Mouse (Mus musculus): ENCODE data around the gene Gamt. TPM values are rescaled to one million over a fixed set of nuclear protein-coding genes. Genes with fewer than 3 reads are reported as not detected.

Gamt gene
- 8.2 TPM for polyA plus RNA-seq (2021)

DNA sequence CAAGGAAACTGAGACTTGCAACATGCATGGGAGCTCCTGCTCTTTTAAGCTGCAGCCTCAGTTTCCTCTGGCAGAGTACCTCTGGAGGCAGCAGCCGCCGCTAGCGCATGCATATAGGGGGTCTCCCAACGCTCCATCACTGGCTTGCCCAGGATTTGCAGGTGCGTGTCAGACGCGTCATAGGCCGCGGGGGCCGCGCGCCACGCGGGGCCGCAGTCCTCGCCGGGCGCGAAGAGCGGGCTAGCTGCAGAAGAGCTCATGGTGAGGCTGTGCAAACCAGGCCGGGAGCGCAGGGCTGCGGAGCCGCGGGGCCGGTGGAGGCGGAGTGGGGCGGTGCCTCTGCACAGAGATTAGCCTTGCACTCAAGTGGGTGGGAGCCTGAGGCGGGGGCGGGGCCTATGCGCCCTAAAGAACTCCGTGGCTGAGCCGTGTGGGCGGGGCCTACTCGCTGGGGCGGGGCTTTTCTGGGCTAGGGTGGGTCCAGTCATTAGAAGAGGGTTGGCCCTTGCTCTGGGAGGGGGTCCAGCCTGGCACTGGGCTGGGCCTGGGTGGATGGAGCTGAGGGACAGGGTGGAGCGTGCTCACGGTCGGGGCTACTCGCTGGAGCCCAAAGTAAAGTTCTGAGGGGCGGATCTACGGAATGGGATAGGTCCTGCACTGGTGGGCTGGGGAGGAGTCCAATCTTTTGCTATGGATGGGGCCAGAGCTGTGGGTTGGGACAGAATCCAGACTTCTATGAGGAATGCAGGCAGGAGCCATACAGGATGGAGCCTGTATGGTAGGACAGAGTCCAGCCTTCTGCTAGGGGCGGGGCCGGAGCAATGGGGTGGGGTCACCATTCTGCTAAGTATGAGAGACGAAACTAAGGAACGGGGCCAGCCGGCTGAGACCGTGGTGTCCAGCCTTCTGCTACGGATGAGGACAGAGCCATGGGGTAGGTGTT, at the start of gene Gamt, which contains the start of gene Dazap1:
Gene Gamt (minus strand): TSS at position 371 of the 943 bp plus-strand sequence.
Gene Dazap1 (plus strand): TSS at position 845 of the 943 bp plus-strand sequence.
- no peaks in the 10 kb centered on the region for H3K27me3 ChIP-seq
- peak; percentile 74 for ATAC-seq
- peak; percentile 73 for DNase-seq (ENCODE audit: low read depth, low spot score)
- in situ Hi-C loops (cut with MboI; ENCODE audit: low pct_unique_long_range_greater_than_20kb): no loop called here
- CTCF ChIA-PET: no interaction called here
- no peak for TF ChIP-seq CTCF (IDR thresholded peaks at IDR 0.05)
- POLR2A ChIA-PET: interaction anchor here (1.1 to 1.6 kb wide), 2 partner anchors 9 to 11 kb away, joined by 3 to 6 read pairs; partner anchors contain the start of gene Ndufs7

DNA sequence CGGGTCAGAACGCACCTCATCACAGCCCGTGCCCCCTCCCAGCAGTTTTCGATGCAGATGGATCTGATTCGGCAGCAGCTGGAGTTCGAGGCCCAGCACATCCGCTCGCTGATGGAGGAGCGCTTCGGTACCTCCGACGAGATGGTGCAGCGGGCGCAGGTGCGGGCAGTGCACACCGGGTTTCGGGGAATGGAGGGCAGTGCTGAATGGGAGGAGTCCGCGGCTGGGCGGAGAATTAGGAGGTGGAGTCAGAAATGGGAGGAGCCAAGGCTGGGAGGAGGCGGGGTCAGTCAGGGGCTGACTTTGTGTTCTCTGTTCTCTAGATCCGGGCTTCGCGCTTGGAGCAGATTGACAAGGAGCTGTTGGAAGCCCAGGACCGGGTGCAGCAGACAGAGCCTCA, 44.0 kb upstream of the Gamt start:
- ATAC-seq: no peak
- CTCF ChIA-PET: no interaction called here
- no peaks in the 10 kb centered on the region for H3K27me3 ChIP-seq

DNA sequence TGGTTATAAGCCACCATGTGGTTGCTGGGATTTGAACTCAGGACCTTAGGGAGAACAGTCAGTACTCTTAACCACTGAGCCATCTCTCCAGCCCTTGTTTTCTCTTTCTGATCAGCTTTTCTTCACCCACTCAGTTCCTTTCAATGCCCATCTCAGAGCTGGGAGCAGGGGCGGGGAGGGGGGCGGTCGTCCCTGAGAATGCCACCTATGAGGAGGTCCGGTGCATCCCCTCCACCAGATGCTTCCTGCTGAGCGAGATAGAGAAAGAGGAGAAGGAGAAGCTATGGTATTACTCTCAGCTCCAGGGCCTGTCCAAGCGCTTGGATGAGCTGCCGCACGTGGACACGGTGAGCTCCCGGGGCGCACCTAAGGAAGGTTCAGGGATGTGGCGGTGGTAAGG, 43.6 kb upstream of the Gamt start:
- POLR2A ChIA-PET: interaction anchor here (0.6 kb wide), 1 partner anchor 8 kb away, joined by 3 read pairs; no protein-coding TSS in a partner anchor
- TF ChIP-seq CTCF (IDR thresholded peaks at IDR 0.05): no peak
- ATAC-seq (no peak), DNase-seq (ENCODE audit: low read depth, low spot score) (no peak)
- CTCF ChIA-PET: no interaction called here
- H3K27me3 ChIP-seq: no peaks in the 10 kb centered on the region
- in situ Hi-C loops (cut with MboI; ENCODE audit: low pct_unique_long_range_greater_than_20kb): no loop called here

More for the DNA sequence above, 44.0 kb upstream of the Gamt start:
- TF ChIP-seq CTCF (IDR thresholded peaks at IDR 0.05): no peak
- POLR2A ChIA-PET: no interaction called here
- in situ Hi-C loops (cut with MboI; ENCODE audit: low pct_unique_long_range_greater_than_20kb): no loop called here
- DNase-seq (ENCODE audit: low read depth, low spot score): no peak

DNA sequence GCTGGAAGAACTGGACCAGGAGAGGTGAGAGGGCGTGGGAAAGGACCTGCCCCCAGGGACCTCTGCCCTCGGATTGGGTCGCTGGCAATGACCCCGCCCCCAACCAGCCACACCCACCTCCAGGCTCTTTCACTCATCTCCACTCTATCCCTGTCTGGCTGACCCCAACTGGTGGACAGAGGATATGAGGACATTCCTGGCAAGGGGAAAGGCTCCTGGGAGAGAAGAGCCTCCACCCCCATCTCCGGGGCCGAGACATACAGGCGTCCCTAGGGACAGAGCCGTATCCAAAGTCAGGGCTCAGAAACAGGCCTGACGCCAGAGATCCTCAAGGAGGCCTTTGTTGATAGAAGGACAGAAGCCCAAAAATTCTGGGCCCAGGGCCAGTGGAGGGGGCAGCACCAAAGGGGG, 41.7 kb upstream of the Gamt start:
- no peak for ATAC-seq
- CTCF ChIA-PET: no interaction called here
- no peaks in the 10 kb centered on the region for H3K27me3 ChIP-seq
- no peak for DNase-seq (ENCODE audit: low read depth, low spot score)
- POLR2A ChIA-PET: no interaction called here
- no peak for TF ChIP-seq CTCF (IDR thresholded peaks at IDR 0.05)
- in situ Hi-C loops (cut with MboI; ENCODE audit: low pct_unique_long_range_greater_than_20kb): no loop called here

DNA sequence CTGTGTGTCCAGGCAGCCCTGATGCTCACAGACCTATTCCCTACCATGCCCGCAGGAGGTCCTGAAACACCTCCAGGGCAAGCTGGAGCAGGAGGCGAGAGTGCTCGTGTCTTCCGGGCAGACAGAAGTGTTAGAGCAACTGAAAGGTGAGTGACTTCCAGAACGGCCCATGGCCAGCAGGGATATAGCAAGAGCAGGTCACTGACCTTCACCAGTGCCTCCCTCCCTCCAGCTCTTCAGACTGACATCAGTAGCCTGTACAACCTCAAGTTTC, 41.2 kb upstream of the Gamt start:
- POLR2A ChIA-PET: no interaction called here
- DNase-seq (ENCODE audit: low read depth, low spot score): no peak
- no peak for ATAC-seq
- TF ChIP-seq CTCF (IDR thresholded peaks at IDR 0.05): no peak
- CTCF ChIA-PET: no interaction called here
- H3K27me3 ChIP-seq: no peaks in the 10 kb centered on the region
- in situ Hi-C loops (cut with MboI; ENCODE audit: low pct_unique_long_range_greater_than_20kb): no loop called here

DNA sequence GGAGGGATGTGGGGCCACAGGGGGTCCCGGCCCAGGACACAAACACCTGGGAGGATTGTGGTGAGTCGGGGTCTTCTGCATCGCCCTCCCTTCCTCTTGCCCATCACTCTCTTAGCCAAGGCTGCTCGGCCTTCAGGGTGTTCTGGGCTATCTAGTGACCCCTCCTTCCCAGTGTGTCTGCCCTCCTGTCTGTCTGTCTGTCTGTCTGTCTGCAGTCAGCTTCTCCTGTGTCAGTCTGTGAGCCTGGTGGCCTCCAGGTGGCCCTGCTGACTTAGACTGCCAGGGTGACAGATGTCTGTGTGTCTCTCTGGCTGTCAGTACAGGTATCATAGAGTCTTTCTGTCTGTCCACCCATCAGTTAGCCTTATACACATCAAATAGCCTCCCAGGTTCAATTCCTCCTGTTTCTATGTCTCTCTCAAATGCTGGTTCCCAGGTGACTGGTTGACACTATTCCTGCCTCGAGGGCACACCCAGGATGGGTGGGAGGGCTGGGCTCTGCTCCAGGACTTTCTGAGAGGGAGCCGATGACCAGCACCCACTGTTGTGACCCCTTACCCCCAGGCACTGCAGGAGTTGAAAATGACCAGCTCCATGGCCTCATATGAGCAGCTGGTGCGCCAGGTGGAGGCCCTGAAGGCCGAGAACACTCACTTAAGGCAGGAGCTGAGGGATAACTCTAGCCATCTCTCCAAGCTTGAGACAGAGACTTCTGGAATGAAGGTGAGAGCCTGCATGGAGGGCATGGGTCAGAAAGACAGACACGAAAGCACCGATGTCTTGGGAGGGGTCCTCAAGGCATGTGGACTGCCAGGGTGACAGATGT, 40.7 kb upstream of the Gamt start:
- ChIA-PET POLR2A (interaction anchor here (1.0 kb wide), 1 partner anchor 12 kb away, joined by 3 read pairs; no protein-coding TSS in a partner anchor), CTCF (no interaction called here)
- in situ Hi-C loops (cut with MboI; ENCODE audit: low pct_unique_long_range_greater_than_20kb): no loop called here
- ATAC-seq (no peak), DNase-seq (ENCODE audit: low read depth, low spot score) (no peak)
- no peaks in the 10 kb centered on the region for H3K27me3 ChIP-seq
- no peak for TF ChIP-seq CTCF (IDR thresholded peaks at IDR 0.05)

DNA sequence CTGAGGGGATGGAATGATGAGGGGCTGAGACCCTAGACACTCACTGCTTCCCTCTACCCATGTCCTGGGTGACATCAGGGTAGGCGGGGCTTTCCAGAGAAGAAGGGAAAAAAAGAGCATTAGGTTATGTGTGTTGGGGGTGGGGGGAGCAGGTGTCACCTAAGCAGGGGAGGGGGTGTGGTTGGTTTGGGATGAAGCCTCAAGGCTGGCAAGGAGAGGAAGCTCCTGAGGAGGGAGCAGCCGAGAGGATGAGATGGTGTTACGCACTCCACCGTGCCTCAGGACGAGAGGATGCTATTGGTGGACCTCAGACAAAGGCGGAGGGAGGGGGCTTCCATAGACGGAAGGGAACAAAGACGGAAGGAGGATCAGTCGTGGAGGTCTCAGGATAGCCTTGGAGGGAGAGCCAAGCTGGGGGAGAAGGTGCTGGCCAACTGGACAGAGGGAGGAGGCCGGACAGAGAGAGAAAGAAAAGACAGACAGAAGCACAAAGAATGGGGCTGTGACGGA, 39.9 kb upstream of the Gamt start:
- no peak for DNase-seq (ENCODE audit: low read depth, low spot score)
- no peak for TF ChIP-seq CTCF (IDR thresholded peaks at IDR 0.05)
- in situ Hi-C loops (cut with MboI; ENCODE audit: low pct_unique_long_range_greater_than_20kb): no loop called here
- CTCF ChIA-PET: no interaction called here
- POLR2A ChIA-PET: interaction anchor here (1.0 kb wide), 1 partner anchor 12 kb away, joined by 3 read pairs; no protein-coding TSS in a partner anchor
- no peak for ATAC-seq
- no peaks in the 10 kb centered on the region for H3K27me3 ChIP-seq

DNA sequence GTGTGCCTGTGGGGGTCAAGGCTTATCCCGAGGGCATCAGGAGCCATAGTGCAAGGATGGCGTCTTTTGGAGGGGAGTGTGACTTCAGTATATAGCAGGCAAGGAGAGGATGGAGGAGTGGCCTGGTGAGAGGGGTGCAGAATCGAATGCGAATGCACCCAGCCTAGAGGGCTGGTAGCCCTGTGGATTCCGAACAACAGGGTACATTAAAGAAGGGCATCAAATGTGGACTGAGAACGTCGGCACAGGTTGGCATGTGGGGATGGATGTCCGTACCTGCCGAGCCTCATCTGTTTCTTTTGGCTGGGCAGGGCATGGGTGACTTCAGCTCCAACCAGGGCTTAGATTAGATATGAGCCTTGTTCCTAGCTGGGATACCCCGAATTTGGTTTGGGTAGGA, 39.0 kb upstream of the Gamt start:
- no peak for TF ChIP-seq CTCF (IDR thresholded peaks at IDR 0.05)

DNA sequence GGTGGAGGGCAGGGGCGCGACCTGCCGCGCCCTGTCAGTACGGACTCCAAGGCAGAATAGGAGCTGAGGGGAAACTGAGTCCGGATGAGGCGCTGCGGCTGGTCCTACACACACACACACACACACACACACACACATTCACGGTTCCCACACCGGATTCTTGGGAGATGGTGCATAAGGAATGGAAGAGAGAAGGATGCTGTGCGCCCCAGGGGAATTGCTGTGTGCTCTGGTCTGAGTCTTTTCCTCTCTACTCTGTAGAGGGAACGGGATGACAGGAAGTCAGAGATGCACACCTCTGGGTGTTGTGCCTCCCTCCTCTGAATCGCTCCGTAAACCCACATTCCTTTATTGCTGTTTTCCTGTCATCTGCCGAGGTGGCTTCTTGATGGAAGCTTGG, 38.5 kb upstream of the Gamt start:
- DNase-seq (ENCODE audit: low read depth, low spot score): no peak
- ATAC-seq: no peak
- no peaks in the 10 kb centered on the region for H3K27me3 ChIP-seq
- POLR2A ChIA-PET: no interaction called here
- CTCF ChIA-PET: no interaction called here
- TF ChIP-seq CTCF (IDR thresholded peaks at IDR 0.05): no peak
- in situ Hi-C loops (cut with MboI; ENCODE audit: low pct_unique_long_range_greater_than_20kb): no loop called here

More for the DNA sequence above, 39.0 kb upstream of the Gamt start:
- no peak for DNase-seq (ENCODE audit: low read depth, low spot score)
- CTCF ChIA-PET: no interaction called here
- H3K27me3 ChIP-seq: no peaks in the 10 kb centered on the region
- POLR2A ChIA-PET: no interaction called here
- in situ Hi-C loops (cut with MboI; ENCODE audit: low pct_unique_long_range_greater_than_20kb): no loop called here
- no peak for ATAC-seq

DNA sequence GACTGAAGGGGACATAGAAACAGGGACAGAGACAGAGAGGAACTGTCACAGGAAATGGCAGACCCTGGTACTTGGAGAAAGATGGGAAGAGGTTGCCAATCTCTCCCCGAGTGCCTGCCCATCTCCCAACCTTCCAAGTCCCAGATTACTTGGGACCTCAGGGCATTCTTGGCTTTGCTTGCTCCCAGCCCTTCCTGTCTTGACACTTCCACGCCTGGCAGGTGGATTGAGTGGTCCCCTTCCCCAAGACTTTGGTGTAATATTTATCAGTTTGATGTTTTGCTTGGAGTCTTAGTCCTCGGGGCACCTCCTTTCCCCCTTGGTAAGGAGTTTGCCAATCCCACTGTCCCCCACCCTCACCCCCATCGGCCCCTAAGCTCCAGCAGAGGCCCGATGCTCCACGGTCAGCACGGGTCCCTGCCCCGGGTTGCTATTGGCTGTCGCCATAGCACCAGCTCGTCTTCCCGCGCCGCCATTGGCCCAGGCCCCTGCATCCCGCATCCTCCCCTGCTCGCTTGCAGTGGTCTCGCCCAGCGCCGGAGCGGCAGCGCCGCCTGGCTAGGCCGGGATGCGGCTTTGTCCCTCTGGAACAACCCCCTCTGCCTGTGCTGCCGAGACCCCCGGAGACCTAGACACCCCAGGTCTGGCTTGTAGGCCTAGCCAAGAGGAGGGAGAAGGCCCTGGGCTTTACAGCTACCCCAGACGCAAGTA, 37.9 kb upstream of the Gamt start:
- DNase-seq (ENCODE audit: low read depth, low spot score) (no peak), ATAC-seq (no peak)
- H3K27me3 ChIP-seq: no peaks in the 10 kb centered on the region
- in situ Hi-C loops (cut with MboI; ENCODE audit: low pct_unique_long_range_greater_than_20kb): no loop called here
- ChIA-PET POLR2A (no interaction called here), CTCF (no interaction called here)
- TF ChIP-seq CTCF (IDR thresholded peaks at IDR 0.05): no peak

Measured in Patski (cell line).